Mouse (Mus musculus): ENCODE measurements around the gene Atp5mpl.

DNA sequence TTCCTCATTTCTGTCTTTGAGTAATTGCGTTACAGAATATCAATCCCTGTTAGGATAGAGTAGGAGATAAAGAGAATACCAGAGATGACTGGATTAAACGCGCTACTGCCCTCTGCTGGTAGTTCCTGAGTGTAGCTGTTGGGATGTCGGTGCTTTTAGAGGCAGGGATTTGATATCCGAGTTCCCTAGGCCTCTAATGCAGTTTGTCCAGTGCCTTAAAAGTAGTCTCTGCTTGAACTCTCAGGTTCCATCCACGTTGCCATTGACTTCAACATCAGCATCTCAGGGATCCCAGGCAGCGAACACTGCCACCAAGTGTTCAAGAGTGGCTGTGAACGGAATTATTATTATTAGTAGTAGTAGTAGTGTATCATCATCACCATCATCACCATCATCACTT is 34.4 kb upstream of the Atp5mpl start:
- peak; percentile 82 for TF ChIP-seq CTCF (IDR thresholded peaks at IDR 0.05; ENCODE audit: low read depth)
- no peak for TF ChIP-seq EP300 (optimal IDR thresholded peaks at IDR 0.05)
